Mouse (Mus musculus) stomach, postnatal 0 days (tissue): ENCODE measurements around the gene Mogs.

ENCODE experiments used
- CTCF ChIP-seq: IDR thresholded peaks from 2 replicates; pipeline ENCODE4 v1.5.1; 2016; ENCODE audit warnings: antibody characterized with exemption, low read depth, mild to moderate bottlenecking, moderate library complexity
- EP300 ChIP-seq: optimal IDR thresholded peaks from 2 replicates; pipeline ENCODE3; 2016; ENCODE audit warnings: antibody characterized with exemption

DNA sequence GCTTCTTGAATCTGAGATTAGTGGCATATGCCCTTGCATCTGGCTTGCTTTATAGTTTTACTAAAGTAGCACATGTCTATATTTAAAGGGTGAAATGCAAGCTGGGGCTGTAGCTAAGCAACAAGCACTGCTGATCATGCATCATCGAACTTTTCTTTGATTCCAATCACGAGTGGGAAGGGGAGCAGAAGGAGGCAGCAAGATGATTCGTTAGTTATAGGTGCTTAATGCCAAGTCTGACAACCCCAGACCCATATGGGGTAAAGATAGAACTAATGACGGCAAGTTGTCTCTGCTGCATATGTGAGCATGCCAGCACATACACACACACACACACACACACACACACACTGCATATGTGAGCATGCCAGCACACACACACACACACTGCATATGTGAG is 11.1 kb upstream of the Mogs start:
- TF ChIP-seq CTCF: no peak
- no peak for TF ChIP-seq EP300
